9 mouse cellular contexts compared by ENCODE assay signal in genomic region chr4:104563512-104563911, GRCm38 (mm10).
"Had no signal": no experiment of that assay in that cellular context is flagged by ENCODE, and none has a peak within 500 bp of the region (broad histone marks: within the 10 kb centered on the region; RNA-seq: fewer than 3 reads in every experiment).

No protein-coding gene starts in this region.

- ATAC-seq: intestine, postnatal 0 days; liver, embryonic 12.5 days had no signal

- DNase-seq: kidney, adult 8-10 months; kidney, postnatal 36 days; lung, embryonic 14.5 days; lung, postnatal 10 days; lung, postnatal 4 days; thymus, adult 18-20 months; thymus, postnatal 14 days had no signal
